Mouse (Mus musculus): Measurements from ENCODE around the gene Crybg1. TPM values are rescaled to one million over a fixed set of nuclear protein-coding genes. Genes with fewer than 3 reads are reported as not detected.
A peak's percentile ranks its signal among the peaks of the same experiment; 100 is the strongest.

Crybg1 gene
- polyA plus RNA-seq, 1 experiment from 2014 or later: 0.83 TPM

- Histone ChIP-seq H3K4me3 (no peak overlapping the region), H3K4me1 (no peaks in the 10 kb centered on the region)
- 39% methylated on average over 17 of the region's 17 CpGs for WGBS
These were observed 229.7 kb downstream of the Crybg1 start for GRCm38 (mm10) chr10:43918696-43919608.

GRCm38 (mm10) chr10:43916737-43917136, 231.9 kb downstream of the Crybg1 start:
- Histone ChIP-seq H3K27me3 (replicated peaks; ENCODE audit: low read depth, poor library complexity, severe bottlenecking) (no peaks in the 10 kb centered on the region), H3K4me1 (no peaks in the 10 kb centered on the region), H3K36me3 (replicated peaks) (peaks cover 9% of the 10 kb centered on the region; the same call in 1 of the 2 replicates), H3K27ac (replicated peaks) (no peak overlapping the region), H3K9me3 (no peaks in the 10 kb centered on the region), H3K4me3 (no peak overlapping the region)
- 83% methylated on average over 2 of the region's 2 CpGs for WGBS
- DNase-seq (ENCODE audit: low spot score): no peak

More at GRCm38 (mm10) chr10:43918696-43919608, 229.7 kb downstream of the Crybg1 start:
- Histone ChIP-seq H3K9me3 (no peaks in the 10 kb centered on the region), H3K27me3 (replicated peaks; ENCODE audit: low read depth, poor library complexity, severe bottlenecking) (no peaks in the 10 kb centered on the region), H3K27ac (replicated peaks) (no peak overlapping the region), H3K36me3 (replicated peaks) (peaks cover 20% of the 10 kb centered on the region)
- peak; percentile 83 for DNase-seq (ENCODE audit: low spot score)

- DNase-seq (ENCODE audit: low spot score): no peak
- H3K9me3 ChIP-seq: no peaks in the 10 kb centered on the region
- WGBS: 86% methylated on average over 12 of the region's 12 CpGs
- no peak overlapping the region for H3K4me3 ChIP-seq
- no peak overlapping the region for H3K27ac ChIP-seq (replicated peaks)
- H3K36me3 ChIP-seq (replicated peaks): peaks cover 8% of the 10 kb centered on the region; the same call in 1 of the 2 replicates
- H3K4me1 ChIP-seq: no peaks in the 10 kb centered on the region
- no peaks in the 10 kb centered on the region for H3K27me3 ChIP-seq (replicated peaks; ENCODE audit: low read depth, poor library complexity, severe bottlenecking)
These were observed 232.5 kb downstream of the Crybg1 start for GRCm38 (mm10) chr10:43916181-43916580.

- Histone ChIP-seq H3K36me3 (replicated peaks) (peaks cover 9% of the 10 kb centered on the region), H3K27me3 (replicated peaks; ENCODE audit: low read depth, poor library complexity, severe bottlenecking) (no peaks in the 10 kb centered on the region), H3K4me1 (no peaks in the 10 kb centered on the region), H3K4me3 (no peak overlapping the region), H3K27ac (replicated peaks) (no peak overlapping the region), H3K9me3 (no peaks in the 10 kb centered on the region)
- DNase-seq (ENCODE audit: low spot score): no peak
- 78% methylated on average over 3 of the region's 3 CpGs for WGBS
These were observed 236.4 kb downstream of the Crybg1 start for GRCm38 (mm10) chr10:43912236-43912635.

- Histone ChIP-seq H3K4me3 (no peak overlapping the region), H3K27me3 (replicated peaks; ENCODE audit: low read depth, poor library complexity, severe bottlenecking) (no peaks in the 10 kb centered on the region), H3K4me1 (no peaks in the 10 kb centered on the region), H3K27ac (replicated peaks) (no peak overlapping the region), H3K36me3 (replicated peaks) (peaks cover 9% of the 10 kb centered on the region), H3K9me3 (no peaks in the 10 kb centered on the region)
- WGBS: 90% methylated on average over 8 of the region's 8 CpGs
- no peak for DNase-seq (ENCODE audit: low spot score)
These were observed 237.8 kb downstream of the Crybg1 start for GRCm38 (mm10) chr10:43910873-43911142.

- Histone ChIP-seq H3K36me3 (replicated peaks) (peaks cover 9% of the 10 kb centered on the region), H3K4me3 (no peak overlapping the region), H3K27me3 (replicated peaks; ENCODE audit: low read depth, poor library complexity, severe bottlenecking) (no peaks in the 10 kb centered on the region), H3K4me1 (no peaks in the 10 kb centered on the region), H3K9me3 (no peaks in the 10 kb centered on the region), H3K27ac (replicated peaks) (no peak overlapping the region)
- DNase-seq (ENCODE audit: low spot score): no peak
- WGBS: 88% methylated on average over 12 of the region's 12 CpGs
These were observed 238.4 kb downstream of the Crybg1 start for GRCm38 (mm10) chr10:43910032-43910872.

GRCm38 (mm10) chr10:43904569-43904968, 244.1 kb downstream of the Crybg1 start:
- Histone ChIP-seq H3K27me3 (replicated peaks; ENCODE audit: low read depth, poor library complexity, severe bottlenecking) (no peaks in the 10 kb centered on the region), H3K27ac (replicated peaks) (no peak overlapping the region), H3K9me3 (no peaks in the 10 kb centered on the region), H3K4me1 (peaks cover 15% of the 10 kb centered on the region), H3K36me3 (replicated peaks) (no peaks in the 10 kb centered on the region), H3K4me3 (no peak overlapping the region)
- 93% methylated on average over 1 of the region's 1 CpGs for WGBS
- DNase-seq (ENCODE audit: low spot score): no peak

- Histone ChIP-seq H3K9me3 (no peaks in the 10 kb centered on the region), H3K4me3 (peak within 1 kb of the TSS; percentile 89), H3K36me3 (replicated peaks) (0 out of 2 replicates have a peak, but pooled peaks cover 11% of the 10 kb centered on the region), H3K4me1 (peaks cover 15% of the 10 kb centered on the region), H3K27me3 (replicated peaks; ENCODE audit: low read depth, poor library complexity, severe bottlenecking) (no peaks in the 10 kb centered on the region), H3K27ac (replicated peaks) (peak within 1 kb of the TSS; percentile 95)
- under 1% methylated on average over 40 of the region's 40 CpGs for WGBS
- peak; percentile 95 for DNase-seq (ENCODE audit: low spot score)
These were observed 247.0 kb downstream of the Crybg1 start, which contains the start of the genes Qrsl1 and Rtn4ip1 for GRCm38 (mm10) chr10:43901578-43902194. Qrsl1 (minus strand) TSS chr10:43901745. Rtn4ip1 (plus strand) TSS chr10:43901807.

- 0 out of 2 replicates have a peak, but pooled peaks cover 12% of the 10 kb centered on the region for H3K36me3 ChIP-seq (replicated peaks)
- H3K27me3 ChIP-seq (replicated peaks; ENCODE audit: low read depth, poor library complexity, severe bottlenecking): no peaks in the 10 kb centered on the region
- H3K27ac ChIP-seq (replicated peaks): peak overlapping the region; percentile 95
- 7% methylated on average over 30 of the region's 30 CpGs for WGBS
- no peak for DNase-seq (ENCODE audit: low spot score)
- H3K4me1 ChIP-seq: peaks cover 15% of the 10 kb centered on the region
- no peaks in the 10 kb centered on the region for H3K9me3 ChIP-seq
- H3K4me3 ChIP-seq: peak overlapping the region; percentile 89
These were observed 247.6 kb downstream of the Crybg1 start for GRCm38 (mm10) chr10:43900883-43901570.

Data from embryonic facial prominence, embryonic 10.5 days (tissue).